Mouse (Mus musculus) lung, adult 18-20 months (tissue): ENCODE measurements around the gene Cfb.
"Not testable (repeated sequence)": the region's sequence is repeated elsewhere in the genome, so short reads cannot be mapped to it uniquely, and the experiment has no call there.

Experiments
- DNase-seq, 2 experiments: peaks; one replicate each; pipeline ENCODE4 v3.0.0; 2022; ENCODE audit warnings: mixed read lengths in 2 of 2

Cfb gene

GRCm38 (mm10) chr17:34836155-34836855 is 26.0 kb downstream of the Cfb start:
- DNase-seq: no peak

GRCm38 (mm10) chr17:34830776-34831175 is 31.5 kb downstream of the Cfb start:
- DNase-seq: not testable (repeated sequence)

- DNase-seq: no peak
These were observed 47.4 kb downstream of the Cfb start for GRCm38 (mm10) chr17:34814818-34815370.

- DNase-seq: not testable (repeated sequence)
These were observed 48.6 kb downstream of the Cfb start for GRCm38 (mm10) chr17:34813747-34814146.

- DNase-seq: no peak
These were observed 51.0 kb downstream of the Cfb start for GRCm38 (mm10) chr17:34811275-34811674.

GRCm38 (mm10) chr17:34810811-34811210 is 51.5 kb downstream of the Cfb start:
- DNase-seq: not testable (repeated sequence)

GRCm38 (mm10) chr17:34810411-34810810 is 51.9 kb downstream of the Cfb start:
- DNase-seq: not testable (repeated sequence)

GRCm38 (mm10) chr17:34808599-34809205 is 53.6 kb downstream of the Cfb start:
- DNase-seq: no peak

GRCm38 (mm10) chr17:34807176-34807575 is 55.1 kb downstream of the Cfb start:
- DNase-seq: no peak
